Mouse (Mus musculus) embryonic stem cell, embryonic (primary cell): ENCODE measurements around the gene Pcsk5.

ENCODE experiments used
- CTCF ChIA-PET, 4 experiments: fragments of 300-600 bp in 2 of 4; fragments of 350-600 bp in 2 of 4; sonication (Branson Sonifier 250); formaldehyde crosslinking; loops; one replicate each; lab custom pipeline; 2022; ENCODE audit warnings: inconsistent platforms in 2 of 4; lab: Charles Lee
- POLR2A ChIA-PET, 4 experiments: fragments of 300-600 bp in 2 of 4; fragments of 350-600 bp in 2 of 4; sonication (Branson Sonifier 250); formaldehyde crosslinking; loops; one replicate each; lab custom pipeline; 2022; ENCODE audit warnings: antibody characterized with exemption in 4 of 4, inconsistent platforms in 1 of 4; lab: Charles Lee

Pcsk5 gene

GRCm38 (mm10) chr19:17819081-17819480, 18.4 kb downstream of the Pcsk5 start:
- CTCF ChIA-PET: no interaction called here
- POLR2A ChIA-PET: no interaction called here

GRCm38 (mm10) chr19:17815062-17815461, 22.4 kb downstream of the Pcsk5 start:
- CTCF ChIA-PET: no interaction called here
- POLR2A ChIA-PET: no interaction called here

GRCm38 (mm10) chr19:17813449-17813990, 23.9 kb downstream of the Pcsk5 start:
- POLR2A ChIA-PET: interaction anchor here in 2 of 4 experiments (0.6 to 0.7 kb wide), 3 partner anchors 11 to 584 kb away, joined by 3 to 4 read pairs (median 3); no protein-coding TSS in a partner anchor
- CTCF ChIA-PET: no interaction called here

- ChIA-PET POLR2A (interaction anchor here in 2 of 4 experiments (0.6 to 0.7 kb wide), 2 partner anchors 12 to 407 kb away, joined by 3 to 4 read pairs; no protein-coding TSS in a partner anchor), CTCF (no interaction called here)
These were observed 24.8 kb downstream of the Pcsk5 start for GRCm38 (mm10) chr19:17812661-17813060.

- ChIA-PET POLR2A (no interaction called here), CTCF (interaction anchor here in 1 of 4 experiments (0.5 kb wide), 1 partner anchor 67 kb away, joined by 3 read pairs; no protein-coding TSS in a partner anchor)
These were observed 30.8 kb downstream of the Pcsk5 start for GRCm38 (mm10) chr19:17806626-17807025.

- ChIA-PET POLR2A (no interaction called here), CTCF (no interaction called here)
These were observed 36.6 kb downstream of the Pcsk5 start for GRCm38 (mm10) chr19:17800798-17801197.

- CTCF ChIA-PET: no interaction called here
- POLR2A ChIA-PET: no interaction called here
These were observed 37.8 kb downstream of the Pcsk5 start for GRCm38 (mm10) chr19:17799419-17800185.

- ChIA-PET CTCF (no interaction called here), POLR2A (interaction anchor here in 1 of 4 experiments (0.6 to 0.7 kb wide), 2 partner anchors 29 to 78 kb away, joined by 3 read pairs; no protein-coding TSS in a partner anchor)
These were observed 44.0 kb downstream of the Pcsk5 start for GRCm38 (mm10) chr19:17793457-17793856.

GRCm38 (mm10) chr19:17791485-17792052, 45.9 kb downstream of the Pcsk5 start:
- POLR2A ChIA-PET: no interaction called here
- CTCF ChIA-PET: no interaction called here

- CTCF ChIA-PET: no interaction called here
- POLR2A ChIA-PET: no interaction called here
These were observed 48.7 kb downstream of the Pcsk5 start for GRCm38 (mm10) chr19:17788617-17789317.

- POLR2A ChIA-PET: interaction anchor here in 1 of 4 experiments (0.7 kb wide), 1 partner anchor 591 kb away, joined by 7 read pairs; no protein-coding TSS in a partner anchor
- CTCF ChIA-PET: no interaction called here
These were observed 50.7 kb downstream of the Pcsk5 start for GRCm38 (mm10) chr19:17786744-17787143.

- ChIA-PET POLR2A (no interaction called here), CTCF (no interaction called here)
These were observed 52.8 kb downstream of the Pcsk5 start for GRCm38 (mm10) chr19:17784401-17785192.

GRCm38 (mm10) chr19:17783231-17783630, 54.2 kb downstream of the Pcsk5 start:
- CTCF ChIA-PET: no interaction called here

GRCm38 (mm10) chr19:17781323-17781722, 56.1 kb downstream of the Pcsk5 start:
- ChIA-PET POLR2A (no interaction called here), CTCF (no interaction called here)

More at GRCm38 (mm10) chr19:17783231-17783630, 54.2 kb downstream of the Pcsk5 start:
- POLR2A ChIA-PET: no interaction called here

GRCm38 (mm10) chr19:17775943-17776342, 61.5 kb downstream of the Pcsk5 start:
- POLR2A ChIA-PET: interaction anchor here in 1 of 4 experiments (0.7 kb wide), 1 partner anchor 232 kb away, joined by 3 read pairs; no protein-coding TSS in a partner anchor
- CTCF ChIA-PET: no interaction called here

GRCm38 (mm10) chr19:17775097-17775496, 62.3 kb downstream of the Pcsk5 start:
- ChIA-PET POLR2A (interaction anchor here in 1 of 4 experiments (0.6 kb wide), 1 partner anchor 304 kb away, joined by 6 read pairs; no protein-coding TSS in a partner anchor), CTCF (no interaction called here)

- ChIA-PET CTCF (no interaction called here), POLR2A (no interaction called here)
These were observed 63.4 kb downstream of the Pcsk5 start for GRCm38 (mm10) chr19:17774061-17774460.

GRCm38 (mm10) chr19:17769610-17770399, 67.6 kb downstream of the Pcsk5 start:
- CTCF ChIA-PET: no interaction called here
- POLR2A ChIA-PET: interaction anchor here in 1 of 4 experiments (0.6 kb wide), 2 partner anchors 19 to 142 kb away, joined by 3 to 9 read pairs; no protein-coding TSS in a partner anchor
